Mouse (Mus musculus): ENCODE results near the gene Deaf1.

GRCm38 (mm10) chr7:141278766-141279590, 48.5 kb downstream of the Deaf1 start, which contains the start of gene Sct:
- TF ChIP-seq POLR2A (IDR thresholded peaks at IDR 0.05; ENCODE audit: borderline replicate concordance, extremely low read depth, low read depth, low read length) (no peak), CTCF (IDR thresholded peaks at IDR 0.05; ENCODE audit: insufficient read depth, low read length) (peak; percentile 33)

All from lung, adult 2 months (tissue).